Mouse (Mus musculus): ENCODE data around the gene Nup210l. TPM values are rescaled to one million over a fixed set of nuclear protein-coding genes. Genes with fewer than 3 reads are reported as not detected.
"Not testable (repeated sequence)": the region's sequence is repeated elsewhere in the genome, so short reads cannot be mapped to it uniquely, and the experiment has no call there.

Nup210l gene
- total RNA-seq, 2 experiments from 2014 or later: 0.46 to 0.50 TPM

DNA sequence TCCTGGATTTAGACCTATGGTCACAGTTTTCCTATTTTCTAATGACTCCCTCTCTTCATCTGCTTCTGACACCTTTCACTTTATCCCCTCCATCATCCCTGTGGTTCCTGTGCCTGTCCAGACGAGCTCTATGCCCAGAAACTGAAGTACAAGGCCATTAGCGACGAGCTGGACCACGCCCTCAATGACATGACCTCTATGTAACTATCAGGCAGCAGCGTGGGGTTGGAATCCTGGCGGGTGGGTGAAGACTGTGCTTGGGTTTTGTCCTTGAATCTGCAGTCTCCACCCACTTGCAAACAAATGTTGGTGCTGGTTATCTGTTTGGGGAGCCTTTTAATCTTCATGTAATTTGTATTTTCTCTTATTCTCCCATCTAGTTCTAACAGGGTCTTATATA, 13.0 kb upstream of the Nup210l start:
- DNase-seq: no peak
- intact Hi-C loops (cut with DNase I): no loop called here

DNA sequence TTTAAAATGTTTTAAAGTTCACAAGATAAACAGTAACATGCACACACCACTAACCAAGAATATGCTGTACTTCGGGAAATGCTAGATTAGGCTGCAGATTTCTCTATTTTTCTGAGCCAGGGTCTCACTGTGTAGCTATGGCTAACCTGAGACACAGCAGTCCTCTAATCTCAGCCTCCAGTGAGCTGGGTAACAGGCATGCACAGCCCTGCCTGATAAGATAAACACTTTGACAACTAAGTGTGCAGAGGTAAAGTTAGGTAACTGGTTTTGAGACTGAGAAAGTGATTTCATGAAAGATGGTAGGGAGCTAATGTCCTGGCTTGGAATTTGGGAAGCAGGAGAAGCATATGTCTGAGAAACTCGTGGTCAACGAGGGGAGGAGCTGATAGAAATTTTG, 9.5 kb upstream of the Nup210l start:
- intact Hi-C loops (cut with DNase I): no loop called here
- no peak for DNase-seq

DNA sequence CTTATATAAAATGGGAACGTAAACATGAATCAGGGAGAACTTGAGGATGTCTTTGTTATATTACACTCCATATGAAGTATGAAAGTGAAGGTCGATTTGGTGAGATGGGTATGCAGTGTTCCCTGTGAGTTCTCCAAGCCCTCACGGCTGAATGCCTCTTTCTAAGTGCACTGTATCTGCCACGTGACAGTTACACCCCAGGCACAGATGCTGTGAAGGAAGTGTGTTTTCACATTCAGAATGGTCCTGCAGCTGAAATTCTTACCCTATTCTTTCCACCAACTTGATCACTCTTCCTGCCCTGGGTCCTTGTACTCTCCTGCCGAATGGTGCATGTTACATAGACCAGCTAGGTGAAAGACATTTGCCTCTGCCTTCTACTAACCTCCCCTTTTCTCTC, 6.0 kb upstream of the Nup210l start:
- intact Hi-C loops (cut with DNase I): no loop called here
- no peak for DNase-seq

DNA sequence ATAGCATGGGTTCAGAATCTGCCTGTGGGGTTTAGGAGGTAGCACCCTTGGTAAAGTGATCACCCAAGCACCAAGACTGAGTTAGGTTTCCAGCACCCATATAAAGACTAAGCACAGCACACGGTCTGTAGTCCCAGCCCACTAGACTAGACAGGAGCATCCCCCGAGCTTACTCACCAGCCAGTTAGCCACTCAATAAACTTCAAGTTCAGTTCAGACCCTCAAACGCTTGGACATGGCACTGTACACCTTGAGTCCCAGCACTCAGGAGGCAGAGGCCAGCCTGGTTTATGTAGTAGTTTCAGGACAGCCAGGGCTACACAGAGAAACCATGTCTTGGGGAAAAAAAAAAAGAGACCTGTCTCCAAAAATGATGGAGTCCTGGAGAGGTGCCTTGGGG, 2.9 kb upstream of the Nup210l start:
- intact Hi-C loops (cut with DNase I): no loop called here
- DNase-seq: no peak

DNA sequence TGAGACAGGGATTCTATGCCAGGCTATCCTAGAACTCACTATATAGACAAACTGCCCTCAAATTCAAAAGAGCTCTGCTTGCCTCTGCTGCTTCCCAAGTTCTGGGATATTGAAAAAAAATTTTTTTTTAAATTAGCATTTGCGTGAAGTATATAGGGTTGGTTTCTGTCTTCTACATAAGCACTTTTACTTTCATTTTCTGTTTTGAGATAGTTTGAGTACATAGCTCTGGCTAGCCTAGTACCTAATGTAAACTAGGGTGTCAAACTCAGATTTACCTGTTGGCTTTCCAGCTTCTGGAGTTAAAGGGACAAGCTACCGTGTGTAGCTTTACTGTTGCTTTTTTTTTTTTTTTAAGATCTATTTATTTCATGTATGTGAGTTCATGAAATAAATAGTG, 2.3 kb upstream of the Nup210l start:
- no peak for DNase-seq
- intact Hi-C loops (cut with DNase I): no loop called here

DNA sequence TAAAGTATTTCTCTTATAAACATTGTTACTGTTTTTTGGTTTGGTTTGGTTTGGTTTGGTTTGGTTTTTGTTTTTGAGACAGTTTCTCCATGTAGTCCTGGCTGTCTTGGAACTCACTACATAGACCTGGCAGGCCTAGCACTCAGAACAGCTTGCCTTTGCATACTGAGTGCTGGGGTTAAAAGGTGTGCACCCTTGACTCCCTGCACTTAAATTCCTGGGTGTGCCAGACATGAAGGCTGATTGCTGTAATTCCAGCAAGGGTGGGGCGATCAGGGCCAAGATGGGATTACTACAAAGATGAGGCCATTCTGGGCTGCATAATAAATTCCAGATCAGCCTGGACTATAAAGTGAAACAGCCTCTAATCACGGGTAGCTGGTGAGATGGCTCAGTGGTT, 1.7 kb upstream of the Nup210l start:
- no peak for DNase-seq
- intact Hi-C loops (cut with DNase I): no loop called here

DNA sequence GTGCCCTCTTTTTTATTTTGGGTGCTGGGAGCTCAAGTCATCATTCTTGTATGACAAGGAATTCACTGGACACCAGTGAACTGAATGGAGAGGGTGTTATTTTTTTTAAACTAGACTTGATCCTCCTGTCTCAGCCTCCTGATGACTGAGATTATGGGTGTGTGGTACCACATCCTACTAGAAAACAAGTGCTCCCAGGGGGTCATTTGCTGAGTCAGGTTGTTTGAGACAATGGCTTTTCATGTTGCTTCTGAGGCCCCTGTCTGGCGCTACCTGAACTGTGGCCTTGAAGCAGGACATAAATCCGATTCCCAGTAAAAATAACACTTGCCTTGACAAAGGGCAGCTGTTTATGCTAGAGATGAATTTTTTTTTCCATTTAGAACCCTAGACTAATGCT, 756 bp upstream of the Nup210l start:
- DNase-seq: no peak
- intact Hi-C loops (cut with DNase I): no loop called here

DNA sequence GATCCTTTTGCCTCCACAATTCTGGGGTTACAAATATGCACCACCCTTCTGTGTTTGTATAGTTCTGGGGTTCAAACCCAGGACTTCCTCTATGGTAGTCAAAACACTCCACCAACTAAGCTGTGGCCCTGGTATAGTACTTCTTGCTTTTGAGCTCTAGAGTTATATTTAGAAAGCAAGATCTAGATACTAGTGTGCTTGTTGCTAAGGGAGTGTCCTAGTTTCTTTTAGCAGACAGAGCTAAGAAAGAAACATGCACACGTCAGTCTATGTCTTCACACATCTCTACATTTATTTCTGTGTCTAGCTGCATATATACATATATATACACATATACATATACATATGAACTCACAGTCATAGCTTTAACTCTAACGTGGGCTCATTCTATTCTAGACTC, 7.8 kb downstream of the Nup210l start:
- DNase-seq: no peak
- intact Hi-C loops (cut with DNase I): no loop called here

DNA sequence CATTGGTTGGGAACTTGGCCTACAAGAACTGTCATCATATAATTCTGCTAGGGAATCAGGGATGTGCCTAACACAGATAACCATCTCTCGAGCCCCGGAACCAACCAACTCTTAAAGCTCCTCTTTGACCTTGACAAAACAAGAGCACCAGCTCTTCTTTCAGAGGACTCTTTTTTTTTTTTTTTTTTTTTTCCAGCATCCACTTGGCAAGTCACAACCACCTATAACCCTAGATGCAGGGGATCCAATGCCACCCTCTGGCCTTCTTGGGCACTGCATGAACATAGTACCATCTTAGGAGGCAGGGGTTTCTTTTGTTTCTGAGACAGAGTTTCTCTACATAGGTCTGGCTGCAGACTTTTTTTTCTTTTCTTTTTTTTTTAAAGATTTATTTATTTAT, 10.4 kb downstream of the Nup210l start:
- no peak for DNase-seq
- intact Hi-C loops (cut with DNase I): no loop called here

DNA sequence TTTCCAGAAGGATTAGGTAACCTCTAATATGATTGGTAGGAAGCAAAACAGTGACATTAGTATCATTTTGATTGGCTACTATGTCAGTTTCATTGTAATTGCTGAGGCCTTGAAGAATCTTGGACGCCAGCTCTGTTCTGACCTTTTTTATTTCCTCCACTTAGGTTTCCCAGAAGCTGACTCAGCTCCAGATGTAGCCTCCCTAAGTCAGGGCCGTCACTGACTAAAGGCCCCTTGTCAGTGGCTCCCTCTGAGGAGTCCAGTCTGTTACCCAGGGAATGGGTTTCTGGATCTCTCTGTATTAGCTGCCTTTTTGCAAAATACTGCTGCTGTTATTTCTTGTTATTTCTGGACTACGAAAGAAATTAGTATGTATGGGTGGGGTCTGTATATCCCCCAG, 11.6 kb downstream of the Nup210l start:
- intact Hi-C loops (cut with DNase I): no loop called here
- DNase-seq: no peak

DNA sequence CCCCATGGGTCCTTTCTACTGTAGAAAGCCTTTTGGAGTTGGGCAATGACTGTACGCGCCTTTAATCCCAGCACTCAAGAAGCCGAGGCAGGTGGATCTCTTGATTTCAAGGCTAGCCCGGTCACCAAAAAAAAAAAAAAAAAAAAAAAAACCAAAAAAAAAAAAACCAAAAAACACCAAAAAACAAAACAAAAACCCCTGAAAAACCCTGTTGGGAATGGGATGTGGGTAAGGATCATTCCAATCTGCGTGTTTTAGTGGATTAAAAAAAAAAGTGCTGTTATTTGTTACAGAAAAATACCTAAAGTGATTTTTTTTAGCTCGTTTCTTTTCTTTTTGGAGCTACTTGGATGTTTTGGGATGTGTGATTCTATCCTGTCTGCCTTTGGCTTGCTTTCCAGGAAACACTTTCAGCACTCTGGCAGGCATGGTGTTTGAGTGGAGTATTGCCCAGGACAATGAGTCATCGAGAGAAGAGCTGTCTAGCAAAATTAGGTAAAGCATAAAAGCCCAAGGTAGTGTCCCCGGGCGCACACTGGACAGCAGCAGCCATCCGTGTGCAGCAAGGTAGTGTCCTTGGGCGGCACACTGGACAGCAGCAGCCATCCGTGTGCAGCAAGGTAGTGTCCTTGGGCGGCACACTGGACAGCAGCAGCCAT, 14.3 kb downstream of the Nup210l start:
- intact Hi-C loops (cut with DNase I): no loop called here
- no peak for DNase-seq

DNA sequence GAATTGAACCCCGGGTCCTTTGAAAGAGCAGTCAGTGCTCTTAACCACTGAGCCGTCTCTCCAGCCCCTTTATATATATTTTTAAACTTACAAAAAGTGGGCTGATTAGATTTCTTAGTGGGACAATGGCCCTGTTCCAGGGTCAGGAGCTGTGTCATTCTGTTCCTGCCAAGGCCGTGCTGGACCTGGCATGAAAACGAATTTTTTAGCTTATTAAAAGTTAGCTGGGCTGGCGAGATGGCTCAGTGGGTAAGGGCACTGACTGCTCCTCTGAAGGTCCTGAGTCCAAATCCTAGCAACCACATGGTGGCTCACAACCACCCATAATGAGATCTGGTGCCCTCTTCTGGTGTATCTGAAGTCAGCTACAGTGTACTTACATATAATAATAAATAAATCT, 18.1 kb downstream of the Nup210l start:
- intact Hi-C loops (cut with DNase I); DNase-seq: not testable (repeated sequence)

DNA sequence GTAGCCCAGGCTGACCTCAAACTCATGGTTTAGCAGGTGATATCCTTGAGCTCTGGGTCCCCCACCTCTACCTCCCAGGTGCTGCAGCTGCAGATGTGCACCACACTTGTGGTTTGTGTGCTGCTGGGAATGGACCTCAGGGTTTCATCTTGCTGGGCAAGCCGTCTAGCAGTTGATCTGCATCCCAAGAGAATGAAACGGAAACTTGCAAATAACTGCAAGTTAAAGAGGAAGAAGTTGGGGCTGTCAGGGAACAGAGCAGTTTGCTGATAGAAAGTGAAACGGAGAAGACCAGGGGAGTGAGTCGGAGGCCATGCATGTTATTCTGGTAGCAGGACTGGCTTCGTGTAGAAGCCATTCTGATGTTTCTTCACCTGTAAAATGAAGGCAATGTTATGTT, 21.8 kb downstream of the Nup210l start:
- DNase-seq: no peak
- intact Hi-C loops (cut with DNase I): no loop called here

DNA sequence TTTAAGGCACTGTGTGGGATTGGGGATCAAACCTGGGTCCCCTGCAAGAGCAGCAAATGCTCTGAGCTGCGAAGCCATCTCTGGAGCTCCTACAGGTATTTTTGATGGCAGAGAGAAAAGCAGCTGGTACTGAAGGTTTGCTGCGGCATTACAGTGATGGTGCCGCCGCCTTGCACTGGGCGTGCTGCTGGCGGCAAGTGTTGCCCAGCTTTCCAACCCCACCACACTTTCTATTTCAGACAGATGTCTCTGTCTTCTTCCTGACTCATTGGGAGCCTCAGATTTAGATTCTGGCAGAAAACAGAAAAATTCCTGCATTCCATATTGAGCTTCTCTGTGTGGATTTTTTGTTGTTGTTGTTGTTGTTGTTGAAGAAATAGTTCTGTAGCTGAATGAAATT, 23.9 kb downstream of the Nup210l start:
- no peak for DNase-seq

DNA sequence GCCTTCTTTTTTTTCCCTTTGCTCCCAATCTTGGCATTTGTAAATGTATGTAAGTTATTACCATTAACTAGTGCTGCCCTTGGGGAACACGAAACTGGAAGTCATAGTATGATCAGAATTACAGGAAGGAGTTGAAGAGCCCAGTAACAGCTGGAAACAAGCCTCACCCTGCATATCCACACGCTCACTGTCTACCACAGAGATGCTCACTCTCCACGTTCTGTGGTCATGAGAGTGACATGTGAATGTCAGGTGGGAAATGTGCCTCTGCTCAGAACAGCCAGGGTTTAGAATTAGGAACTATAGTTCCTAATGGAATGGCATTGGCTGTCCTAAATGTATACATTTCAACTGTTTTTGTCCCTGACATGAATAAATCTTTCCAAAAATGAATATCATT, 28.8 kb downstream of the Nup210l start:
- no peak for DNase-seq
- intact Hi-C loops (cut with DNase I): no loop called here

More for the DNA sequence above, 23.9 kb downstream of the Nup210l start:
- intact Hi-C loops (cut with DNase I): no loop called here

DNA sequence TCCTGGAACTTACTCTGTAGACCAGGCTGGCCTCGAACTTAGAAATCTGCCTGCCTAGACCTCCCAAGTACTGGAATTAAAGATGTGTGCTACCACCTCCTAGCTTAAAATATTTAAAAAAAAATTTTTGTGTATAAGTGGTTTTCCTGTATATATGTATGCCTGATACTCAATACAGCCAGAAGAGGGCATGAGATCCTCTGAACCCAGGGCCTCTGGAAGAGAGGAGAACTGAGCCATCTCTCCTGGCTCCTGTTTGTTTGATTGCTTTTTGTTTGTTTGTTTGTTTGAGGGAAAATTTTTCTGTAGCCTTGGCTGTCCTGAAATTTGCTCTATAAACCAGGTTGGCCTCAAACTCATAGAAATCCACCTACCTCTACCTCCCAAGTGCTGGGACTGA, 29.4 kb downstream of the Nup210l start:
- DNase-seq: no peak
- intact Hi-C loops (cut with DNase I): no loop called here

DNA sequence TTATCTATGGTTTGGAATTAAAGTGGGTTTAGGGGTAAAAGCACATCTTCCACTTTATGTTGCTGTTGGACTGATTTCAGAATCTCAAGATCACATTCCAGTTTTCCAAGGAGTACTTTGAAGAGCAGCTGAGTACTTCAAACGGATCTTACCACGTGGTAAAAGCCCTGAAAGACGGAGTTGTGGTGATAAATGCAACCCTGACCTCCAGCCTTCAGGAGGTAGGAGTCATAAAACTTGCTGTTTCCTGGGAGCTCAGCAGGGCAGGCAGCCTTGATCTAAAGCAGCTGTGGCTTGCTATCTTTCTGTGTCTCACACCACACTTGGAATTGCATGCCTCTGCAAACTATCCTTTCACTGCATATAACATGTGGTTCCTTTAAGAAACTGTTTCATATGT, 30.6 kb downstream of the Nup210l start:
- intact Hi-C loops (cut with DNase I): no loop called here
- no peak for DNase-seq

DNA sequence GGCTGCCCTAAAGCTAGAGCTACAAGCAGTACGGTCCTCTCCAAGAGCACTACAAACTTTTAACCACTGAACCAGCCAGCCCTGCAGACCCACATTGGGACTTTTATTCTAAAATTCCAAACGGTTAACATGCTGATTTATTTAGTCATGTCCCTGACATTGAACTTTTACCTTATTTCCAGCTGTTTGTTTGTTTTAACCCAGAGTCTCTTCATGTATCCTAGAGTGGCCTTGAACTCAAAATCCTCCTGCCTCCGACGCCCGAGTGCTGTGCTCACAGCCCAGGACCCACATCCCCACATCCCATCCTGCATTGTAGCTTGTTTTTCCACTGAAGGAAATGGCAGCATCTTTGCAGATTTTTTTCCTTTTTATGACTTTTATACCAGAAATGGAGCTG, 31.1 kb downstream of the Nup210l start:
- no peak for DNase-seq
- intact Hi-C loops (cut with DNase I): no loop called here

DNA sequence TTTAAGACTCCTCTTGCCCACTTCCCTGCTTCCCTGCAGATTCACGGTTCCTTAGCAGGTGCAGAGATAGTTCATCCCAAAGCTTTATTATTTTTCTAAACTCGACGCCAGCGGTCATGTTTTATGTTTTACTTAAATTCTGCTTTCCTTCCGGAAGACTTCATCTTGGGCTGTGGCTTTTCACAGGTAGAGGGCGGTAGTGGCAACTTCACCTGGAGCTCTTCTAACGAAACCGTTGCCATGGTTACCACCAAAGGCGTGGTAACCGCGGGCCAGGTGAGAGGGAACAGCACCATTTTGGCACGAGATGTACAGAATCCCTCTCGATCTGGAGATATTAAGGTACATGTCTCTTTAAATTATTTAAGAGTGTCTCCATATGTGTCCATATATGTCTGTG, 32.7 kb downstream of the Nup210l start:
- peak; percentile 9 for DNase-seq

DNA sequence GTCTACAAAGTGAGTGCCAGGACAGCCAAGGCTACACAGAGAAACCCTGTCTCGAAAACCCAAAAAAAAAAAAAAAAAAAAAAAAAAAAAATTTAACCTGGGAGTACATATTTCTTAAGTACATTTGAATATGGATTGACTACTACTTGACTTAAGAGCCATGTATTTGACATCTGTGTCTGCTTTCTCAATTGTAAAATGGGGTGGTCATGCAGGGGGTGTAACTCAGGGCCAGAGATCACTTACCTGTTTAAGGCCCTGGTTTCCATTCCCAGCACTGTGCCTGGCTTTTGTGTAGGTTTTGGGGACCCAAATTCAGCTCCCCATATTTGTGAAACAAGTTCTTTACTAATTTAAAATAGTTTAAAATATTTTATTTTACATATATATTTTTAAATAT, 33.7 kb downstream of the Nup210l start:
- no peak for DNase-seq
- intact Hi-C loops (cut with DNase I): no loop called here

More for the DNA sequence above, 32.7 kb downstream of the Nup210l start:
- intact Hi-C loops (cut with DNase I): no loop called here

DNA sequence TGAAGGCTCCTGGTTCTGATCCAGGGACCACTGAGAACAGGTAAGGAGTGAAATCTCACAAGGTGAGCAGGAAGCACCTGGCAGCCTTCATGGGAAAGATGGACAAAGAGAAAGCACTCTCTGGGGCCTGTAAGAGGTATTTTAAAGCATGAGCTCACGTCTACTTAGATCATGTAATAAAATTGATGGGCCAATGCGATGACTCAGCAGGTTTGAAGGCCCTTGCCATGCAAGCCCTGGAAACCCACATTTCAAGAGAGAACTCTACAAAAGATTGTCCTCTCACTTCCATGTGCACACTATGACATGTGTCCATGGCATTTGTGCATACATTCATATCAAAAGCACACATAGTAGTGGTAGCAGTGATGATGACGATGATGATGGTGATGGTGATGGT, 36.0 kb downstream of the Nup210l start:
- intact Hi-C loops (cut with DNase I): no loop called here
- DNase-seq: no peak

DNA sequence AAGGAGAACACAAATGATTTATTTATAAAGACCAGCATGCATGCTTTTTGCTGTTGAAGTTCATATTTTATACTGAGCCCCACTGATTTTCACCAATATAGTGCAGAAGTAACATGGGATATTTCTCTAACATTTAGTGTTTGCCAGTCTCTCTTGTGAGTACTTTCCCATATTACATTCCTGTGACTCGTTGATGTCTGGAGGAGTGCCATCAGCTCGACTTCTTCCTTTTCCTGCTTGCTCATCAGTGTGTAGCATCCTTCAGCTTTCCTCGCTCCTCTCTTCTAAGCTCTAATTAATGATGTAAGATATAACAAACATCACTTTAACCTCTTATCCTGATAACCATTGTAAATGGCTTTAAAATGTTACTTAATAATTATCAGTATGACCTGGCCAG, 41.5 kb downstream of the Nup210l start:
- intact Hi-C loops (cut with DNase I): no loop called here
- no peak for DNase-seq

DNA sequence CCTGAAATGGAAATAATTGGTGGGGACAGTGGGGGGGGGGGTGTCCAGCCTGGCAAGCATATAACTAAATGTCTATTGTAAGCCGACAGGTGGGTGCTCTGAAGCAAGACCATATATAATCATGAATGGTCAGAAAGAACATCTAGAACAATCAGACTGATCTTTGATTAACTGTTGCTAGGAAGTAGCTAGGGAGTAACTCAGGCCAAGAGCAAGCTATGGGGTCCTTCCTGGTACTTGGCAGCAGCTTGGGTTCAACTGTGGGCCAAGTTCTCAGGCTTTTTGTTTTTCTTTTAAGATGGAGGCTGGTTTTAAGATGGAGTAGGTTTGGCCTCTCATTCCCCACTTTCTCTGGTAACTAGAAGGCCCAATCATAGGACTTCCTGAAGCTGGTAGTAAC, 42.7 kb downstream of the Nup210l start:
- intact Hi-C loops (cut with DNase I): no loop called here
- DNase-seq: no peak
